Comparison of ENCODE assay signal across 8 mouse cellular contexts in genomic region chr19:6235084-6236052, GRCm38 (mm10). TPM values are rescaled to one million over a fixed set of nuclear protein-coding genes. Genes with fewer than 3 reads are reported as not detected.
A peak's percentile ranks its signal among the peaks of the same experiment; 100 is the strongest.
DNase-seq lines count a peak whose midpoint lies in the region; ATAC-seq and TF ChIP-seq lines count a peak whose summit lies in the region.

TSS of gene Ppp2r5b (minus strand) at chr19:6235872.

- peaks cover 26% of the 10 kb centered on the region for H3K36me3 ChIP-seq in forebrain, embryonic 10.5 days (replicated peaks)
- peaks cover 25% of the 10 kb centered on the region for H3K36me3 ChIP-seq in heart, embryonic 15.5 days
- no peaks in the 10 kb centered on the region for H3K36me3 ChIP-seq in liver, embryonic 14.5 days (replicated peaks; ENCODE audit: control insufficient read depth, insufficient read depth, low read depth)
- H3K36me3 ChIP-seq in neural tube, embryonic 11.5 days (ENCODE audit: control insufficient read depth, insufficient read depth, low read length), result 0 out of 2 replicates have a peak, but pooled peaks cover 2% of the 10 kb centered on the region
- peaks cover 6% of the 10 kb centered on the region; the same call in 1 of the 2 replicates for H3K36me3 ChIP-seq in stomach, postnatal 0 days (ENCODE audit: control insufficient read depth, insufficient read depth, low read length)

- H3K27ac ChIP-seq in forebrain, embryonic 10.5 days, result peak within 1 kb of the TSS; percentile 93
- peak within 1 kb of the TSS; percentile 97 for H3K27ac ChIP-seq in heart, embryonic 15.5 days
- H3K27ac ChIP-seq in liver, embryonic 14.5 days, result peak within 1 kb of the TSS; percentile 90
- H3K27ac ChIP-seq in neural tube, embryonic 11.5 days (ENCODE audit: low read depth, low read length), result 0 out of 2 replicates have a peak within 1 kb of the TSS, but pooled peaks have one; percentile 30
- H3K27ac ChIP-seq in stomach, postnatal 0 days (replicated peaks), result peak within 1 kb of the TSS; percentile 96

- ATAC-seq in CD4-positive, CD25-positive, alpha-beta regulatory T cell, adult 4 months, result peak; percentile 92
- ATAC-seq in heart, embryonic 15.5 days (replicated peaks; ENCODE audit: insufficient number of reproducible peaks, insufficient read depth, low FRiP score, low read depth), result peak; percentile 92
- peak; percentile 92 for ATAC-seq in liver, embryonic 14.5 days (ENCODE audit: insufficient read depth)
- peak; percentile 92 for ATAC-seq in neural tube, embryonic 11.5 days (ENCODE audit: insufficient read depth, low FRiP score, low TSS enrichment)
- peak; percentile 90 for ATAC-seq in stomach, postnatal 0 days (ENCODE audit: low FRiP score, low TSS enrichment)

- peak; percentile 74 for TF ChIP-seq CTCF in liver, embryonic 14.5 days (IDR thresholded peaks at IDR 0.05; ENCODE audit: low read depth)
- TF ChIP-seq CTCF in stomach, postnatal 0 days (IDR thresholded peaks at IDR 0.05; ENCODE audit: low read depth), result peak; percentile 72

- peak; percentile 70 for DNase-seq in c-Kit-negative CD71-positive TER-119-positive erythroid progenitor cells, embryonic 14.5 days (ENCODE audit: low read depth, low spot score)
- DNase-seq in forebrain, embryonic 10.5 days (ENCODE audit: extremely low spot score, low spot score), result peak; percentile 88
- peak; percentile 94 to 97 for DNase-seq in kidney, postnatal 25 days
- DNase-seq in liver, embryonic 14.5 days (ENCODE audit: low read depth in 3 of 3, low spot score in 3 of 3), result peak; percentile 83 to 88 (median 85)
- peak; percentile 95 for DNase-seq in neural tube, embryonic 11.5 days (ENCODE audit: low spot score)
- DNase-seq in stomach, postnatal 0 days (ENCODE audit: low spot score), result peak; percentile 96

- TF ChIP-seq EP300 in liver, embryonic 14.5 days (IDR thresholded peaks at IDR 0.05; ENCODE audit: low read depth), result no peak
- no peak for TF ChIP-seq EP300 in stomach, postnatal 0 days (optimal IDR thresholded peaks at IDR 0.05)

- peak within 1 kb of the TSS; percentile 90 for H3K9ac ChIP-seq in heart, embryonic 15.5 days
- peak within 1 kb of the TSS; percentile 77 for H3K9ac ChIP-seq in liver, embryonic 14.5 days (replicated peaks)
- H3K9ac ChIP-seq in neural tube, embryonic 11.5 days (ENCODE audit: low read length), result peak within 1 kb of the TSS; percentile 85
- peak within 1 kb of the TSS; percentile 80 for H3K9ac ChIP-seq in stomach, postnatal 0 days (ENCODE audit: low read length)

- 2% methylated on average over 48 of the region's 48 CpGs for WGBS in forebrain, embryonic 10.5 days
- 3% methylated on average over 48 of the region's 48 CpGs for WGBS in heart, embryonic 15.5 days
- WGBS in liver, embryonic 14.5 days (ENCODE audit: insufficient replicate concordance), result 7% methylated on average over 48 of the region's 48 CpGs
- 2% methylated on average over 48 of the region's 48 CpGs for WGBS in neural tube, embryonic 11.5 days
- WGBS in stomach, postnatal 0 days, result 4% methylated on average over 48 of the region's 48 CpGs

- H3K4me3 ChIP-seq in forebrain, embryonic 10.5 days, result peak within 1 kb of the TSS; percentile 89
- peak within 1 kb of the TSS; percentile 89 for H3K4me3 ChIP-seq in heart, embryonic 15.5 days
- peak within 1 kb of the TSS; percentile 74 to 95 for H3K4me3 ChIP-seq in liver, embryonic 14.5 days (ENCODE audit: insufficient read depth in 1 of 2, low read depth in 2 of 2, low read length in 2 of 2)
- peak within 1 kb of the TSS; percentile 79 for H3K4me3 ChIP-seq in neural tube, embryonic 11.5 days (ENCODE audit: low read depth, low read length)
- peak within 1 kb of the TSS; percentile 75 for H3K4me3 ChIP-seq in stomach, postnatal 0 days (ENCODE audit: low read depth, low read length)

- peak within 1 kb of the TSS; percentile 87 for H3K4me2 ChIP-seq in heart, embryonic 15.5 days
- peak within 1 kb of the TSS; percentile 86 for H3K4me2 ChIP-seq in liver, embryonic 14.5 days (ENCODE audit: low read depth)
- H3K4me2 ChIP-seq in neural tube, embryonic 11.5 days (ENCODE audit: low read depth), result peak within 1 kb of the TSS; percentile 53
- peak within 1 kb of the TSS; percentile 85 for H3K4me2 ChIP-seq in stomach, postnatal 0 days (replicated peaks; ENCODE audit: low read depth)

- H3K4me1 ChIP-seq in forebrain, embryonic 10.5 days, result peaks cover 26% of the 10 kb centered on the region
- H3K4me1 ChIP-seq in heart, embryonic 15.5 days (replicated peaks), result peaks cover 23% of the 10 kb centered on the region
- H3K4me1 ChIP-seq in liver, embryonic 14.5 days (replicated peaks; ENCODE audit: control insufficient read depth in 2 of 2, insufficient read depth in 2 of 2, low read length in 1 of 2), result peaks cover 29 to 33% of the 10 kb centered on the region in 2 experiments
- peaks cover 8% of the 10 kb centered on the region for H3K4me1 ChIP-seq in neural tube, embryonic 11.5 days (ENCODE audit: control insufficient read depth, insufficient read depth, low read length)
- peaks cover 10% of the 10 kb centered on the region; the same call in 1 of the 2 replicates for H3K4me1 ChIP-seq in stomach, postnatal 0 days (replicated peaks; ENCODE audit: control insufficient read depth, insufficient read depth)

- no peaks in the 10 kb centered on the region for H3K27me3 ChIP-seq in forebrain, embryonic 10.5 days (ENCODE audit: poor library complexity, severe bottlenecking)
- no peaks in the 10 kb centered on the region for H3K27me3 ChIP-seq in heart, embryonic 15.5 days
- H3K27me3 ChIP-seq in liver, embryonic 14.5 days (ENCODE audit: control insufficient read depth, insufficient read depth, low read length), result no peaks in the 10 kb centered on the region
- H3K27me3 ChIP-seq in neural tube, embryonic 11.5 days (ENCODE audit: control insufficient read depth, insufficient read depth, low read length), result no peaks in the 10 kb centered on the region
- no peaks in the 10 kb centered on the region for H3K27me3 ChIP-seq in stomach, postnatal 0 days (ENCODE audit: control insufficient read depth, insufficient read depth, low read length)

- H3K9me3 ChIP-seq in forebrain, embryonic 10.5 days, result no peaks in the 10 kb centered on the region
- H3K9me3 ChIP-seq in heart, embryonic 15.5 days (replicated peaks), result no peaks in the 10 kb centered on the region
- H3K9me3 ChIP-seq in liver, embryonic 14.5 days (ENCODE audit: control insufficient read depth, low read length), result no peaks in the 10 kb centered on the region
- no peaks in the 10 kb centered on the region for H3K9me3 ChIP-seq in neural tube, embryonic 11.5 days (ENCODE audit: control insufficient read depth, low read length)
- H3K9me3 ChIP-seq in stomach, postnatal 0 days (ENCODE audit: control insufficient read depth, low read length), result no peaks in the 10 kb centered on the region

RNA-seq across cellular contexts. Expression of gene Ppp2r5b, which starts in this region (rescaled TPM):
- polyA plus RNA-seq in CD4-positive, CD25-positive, alpha-beta regulatory T cell, adult 4 months (2017; shearing (Covaris generic)), result 1 to 10 TPM; 1.2 to 1.6 TPM
- 21.6 and 24.4 TPM in 2 replicates for polyA plus RNA-seq in forebrain, embryonic 10.5 days (2016; fragmentation: Nextera tagmentation; extraction: Ambion mirVana)
- 21.4 and 28.1 TPM in 2 replicates for polyA plus RNA-seq in heart, embryonic 15.5 days (2015; fragmentation: Nextera tagmentation; extraction: Ambion mirVana)
- polyA plus RNA-seq in liver, embryonic 14.5 days (2012; rRNA removed), result 3.2 TPM in 2 replicates
- 2.4 and 2.5 TPM in 2 replicates for polyA plus RNA-seq in liver, embryonic 14.5 days (2014; fragmentation: Nextera tagmentation; extraction: Ambion mirVana)
- 47.4 and 61.2 TPM in 2 replicates for polyA plus RNA-seq in neural tube, embryonic 11.5 days (2014; fragmentation: Nextera tagmentation; extraction: Ambion mirVana)
- 14.7 and 15.0 TPM in 2 replicates for polyA plus RNA-seq in stomach, postnatal 0 days (2015; fragmentation: Nextera tagmentation; extraction: Ambion mirVana)

Comparison
In these comparisons a context has a peak if more than half of its experiments do, and no peak if none do; other contexts are left out.
1. Peak in every context shown above with its lines: DNase-seq, ATAC-seq, H3K4me3 ChIP-seq and H3K27ac ChIP-seq.
2. H3K27ac ChIP-seq: peak in every context shown above with its lines; median percentile 97 in heart, embryonic 15.5 days; 96 in stomach, postnatal 0 days; 93 in forebrain, embryonic 10.5 days; 90 in liver, embryonic 14.5 days; 30 in neural tube, embryonic 11.5 days.